ENCODE assay signal across 16 mouse cellular contexts in the genomic region with DNA sequence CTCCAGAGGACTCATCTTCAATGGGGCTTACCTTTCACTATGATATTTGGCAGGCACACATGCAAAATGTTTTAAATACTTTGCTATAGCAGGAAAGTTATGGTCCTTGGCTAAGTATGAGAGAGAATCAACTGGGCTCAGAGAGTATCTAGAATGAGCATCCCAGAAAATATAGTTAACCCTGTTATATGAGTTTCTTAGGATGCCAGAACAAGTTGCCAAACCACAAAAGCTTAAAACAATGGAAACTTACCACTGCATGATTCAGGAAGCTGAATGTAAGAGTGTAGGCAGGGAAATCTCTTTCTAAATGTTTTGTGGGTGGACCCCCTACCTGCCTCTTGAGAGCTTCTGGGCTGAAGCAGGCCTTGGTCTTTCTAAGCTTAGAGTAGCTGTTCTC.
"Had no signal": no experiment of that assay in that cellular context is flagged by ENCODE, and none has a peak within 500 bp of the region (broad histone marks: within the 10 kb centered on the region; RNA-seq: fewer than 3 reads in every experiment).

No protein-coding gene starts in this region.

- H3K4me1 ChIP-seq: limb, embryonic 13.5 days; liver, embryonic 13.5 days; neural tube, embryonic 12.5 days; stomach, embryonic 15.5 days had no signal

- H3K27ac ChIP-seq: kidney, postnatal 0 days; limb, embryonic 13.5 days; liver, embryonic 13.5 days; neural tube, embryonic 12.5 days; neural tube, embryonic 15.5 days; stomach, embryonic 15.5 days had no signal

- DNase-seq: kidney, adult 2 months; kidney, postnatal 25 days; left cerebral cortex, postnatal 4 days; liver, embryonic 13.5 days; lung, adult 2 months; lung, postnatal 14 days; lung, postnatal 4 days; midbrain, embryonic 14.5 days; right cerebral cortex, postnatal 25 days; spleen, adult 18-20 months; thymus, postnatal 25 days had no signal

- H3K4me3 ChIP-seq: limb, embryonic 13.5 days; liver, embryonic 13.5 days; neural tube, embryonic 12.5 days; neural tube, embryonic 15.5 days; stomach, embryonic 15.5 days had no signal
